Mouse (Mus musculus) brain, embryonic 14.5 days (tissue): Measurements from ENCODE around the gene Icmt.

Experiments
- CTCF ChIP-seq: fragments of 200-500 bp; IDR thresholded peaks from 2 replicates; pipeline ENCODE4 v1.5.1; 2012; ENCODE audit warnings: inconsistent platforms, mild to moderate bottlenecking, moderate library complexity, borderline replicate concordance; ENCODE audit not compliant: insufficient read depth, insufficient read length; ENCODE audit errors: extremely low read depth
- POLR2A ChIP-seq: fragments of 200-500 bp; IDR thresholded peaks from 2 replicates; pipeline ENCODE4 v1.6.1; 2012; ENCODE audit warnings: mild to moderate bottlenecking, inconsistent platforms, borderline replicate concordance; ENCODE audit not compliant: poor library complexity, insufficient read depth, insufficient read length, severe bottlenecking; ENCODE audit errors: extremely low read depth

DNA sequence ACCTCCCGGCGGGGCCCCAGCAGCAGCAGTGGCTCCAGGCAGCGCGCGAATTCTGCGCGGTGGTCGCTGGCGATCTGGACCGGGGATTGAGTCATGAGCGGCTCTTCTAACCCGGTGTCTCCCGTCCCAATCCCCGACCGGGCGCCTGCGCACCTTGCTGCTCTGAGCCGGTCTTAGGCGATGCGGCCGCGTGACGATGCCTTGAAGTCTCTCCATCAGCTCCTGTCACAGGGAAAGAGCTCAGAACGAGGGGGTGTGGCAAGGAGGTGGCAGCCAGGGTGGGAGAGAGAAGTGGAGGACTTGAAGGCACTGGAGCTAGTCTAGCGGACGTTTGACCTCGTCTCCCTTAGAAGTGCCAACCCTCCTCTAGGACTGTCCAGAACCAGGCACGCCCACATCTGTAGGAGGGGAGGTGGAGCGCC is 16.2 kb downstream of the Icmt start:
- TF ChIP-seq POLR2A (no peak), CTCF (no peak)
